Mouse (Mus musculus): ENCODE data around the gene Hsd17b11. TPM values are rescaled to one million over a fixed set of nuclear protein-coding genes. Genes with fewer than 3 reads are reported as not detected.

Gene Hsd17b11
- polyA plus RNA-seq, 1 experiment from 2014 or later: 2.6 TPM

GRCm38 (mm10) chr5:104023289-104024020 is 1.7 kb upstream of the Hsd17b11 start:
- H3K27ac ChIP-seq (ENCODE audit: low read length): no peak overlapping the region
- H3K4me3 ChIP-seq (ENCODE audit: low read depth, low read length): no peak overlapping the region
- ATAC-seq: no peak
- 0 out of 2 replicates have a peak, but pooled peaks cover 4% of the 10 kb centered on the region for H3K27me3 ChIP-seq (ENCODE audit: control insufficient read depth, insufficient read depth, low read depth, low read length)
- H3K9ac ChIP-seq (ENCODE audit: low read depth, low read length): no peak overlapping the region
- no peaks in the 10 kb centered on the region for H3K36me3 ChIP-seq (ENCODE audit: control insufficient read depth, insufficient read depth, low read length)
- H3K9me3 ChIP-seq (replicated peaks; ENCODE audit: control insufficient read depth, low read length, poor library complexity, severe bottlenecking): no peaks in the 10 kb centered on the region
- peaks cover 6% of the 10 kb centered on the region; the same call in 1 of the 2 replicates for H3K4me1 ChIP-seq (ENCODE audit: control insufficient read depth, insufficient read depth, low read length)
- WGBS: 70% methylated on average over 8 of the region's 8 CpGs
- no peak overlapping the region for H3K4me2 ChIP-seq (ENCODE audit: low read length)

GRCm38 (mm10) chr5:104022558-104022957 is 839 bp upstream of the Hsd17b11 start:
- Histone ChIP-seq H3K4me1 (ENCODE audit: control insufficient read depth, insufficient read depth, low read length) (peaks cover 6% of the 10 kb centered on the region; the same call in 1 of the 2 replicates), H3K27ac (ENCODE audit: low read length) (no peak overlapping the region), H3K9me3 (replicated peaks; ENCODE audit: control insufficient read depth, low read length, poor library complexity, severe bottlenecking) (no peaks in the 10 kb centered on the region), H3K9ac (ENCODE audit: low read depth, low read length) (no peak overlapping the region), H3K4me3 (ENCODE audit: low read depth, low read length) (peak overlapping the region; percentile 47), H3K4me2 (ENCODE audit: low read length) (peak overlapping the region; percentile 80), H3K36me3 (ENCODE audit: control insufficient read depth, insufficient read depth, low read length) (no peaks in the 10 kb centered on the region), H3K27me3 (ENCODE audit: control insufficient read depth, insufficient read depth, low read depth, low read length) (0 out of 2 replicates have a peak, but pooled peaks cover 4% of the 10 kb centered on the region)
- 0 out of 2 replicates have a peak, but pooled peaks have one; percentile 6 for ATAC-seq
- 34% methylated on average over 5 of the region's 5 CpGs for WGBS

GRCm38 (mm10) chr5:104011419-104011818 is 10.3 kb downstream of the Hsd17b11 start:
- Histone ChIP-seq H3K9ac (ENCODE audit: low read depth, low read length) (no peak overlapping the region), H3K4me3 (ENCODE audit: low read depth, low read length) (no peak overlapping the region), H3K4me2 (ENCODE audit: low read length) (no peak overlapping the region), H3K36me3 (ENCODE audit: control insufficient read depth, insufficient read depth, low read length) (no peaks in the 10 kb centered on the region), H3K27me3 (ENCODE audit: control insufficient read depth, insufficient read depth, low read depth, low read length) (no peaks in the 10 kb centered on the region), H3K9me3 (replicated peaks; ENCODE audit: control insufficient read depth, low read length, poor library complexity, severe bottlenecking) (no peaks in the 10 kb centered on the region), H3K4me1 (ENCODE audit: control insufficient read depth, insufficient read depth, low read length) (no peaks in the 10 kb centered on the region), H3K27ac (ENCODE audit: low read length) (no peak overlapping the region)
- no peak for ATAC-seq

GRCm38 (mm10) chr5:104010261-104010660 is 11.5 kb downstream of the Hsd17b11 start:
- Histone ChIP-seq H3K36me3 (ENCODE audit: control insufficient read depth, insufficient read depth, low read length) (no peaks in the 10 kb centered on the region), H3K4me1 (ENCODE audit: control insufficient read depth, insufficient read depth, low read length) (no peaks in the 10 kb centered on the region), H3K4me2 (ENCODE audit: low read length) (no peak overlapping the region), H3K4me3 (ENCODE audit: low read depth, low read length) (no peak overlapping the region), H3K9me3 (replicated peaks; ENCODE audit: control insufficient read depth, low read length, poor library complexity, severe bottlenecking) (no peaks in the 10 kb centered on the region), H3K9ac (ENCODE audit: low read depth, low read length) (no peak overlapping the region), H3K27me3 (ENCODE audit: control insufficient read depth, insufficient read depth, low read depth, low read length) (no peaks in the 10 kb centered on the region), H3K27ac (ENCODE audit: low read length) (no peak overlapping the region)
- 95% methylated on average over 7 of the region's 7 CpGs for WGBS
- no peak for ATAC-seq

GRCm38 (mm10) chr5:104009421-104009820 is 12.3 kb downstream of the Hsd17b11 start:
- no peak for ATAC-seq
- H3K4me1 ChIP-seq (ENCODE audit: control insufficient read depth, insufficient read depth, low read length): no peaks in the 10 kb centered on the region
- no peak overlapping the region for H3K27ac ChIP-seq (ENCODE audit: low read length)
- WGBS: 92% methylated on average over 3 of the region's 3 CpGs
- H3K9me3 ChIP-seq (replicated peaks; ENCODE audit: control insufficient read depth, low read length, poor library complexity, severe bottlenecking): no peaks in the 10 kb centered on the region
- no peaks in the 10 kb centered on the region for H3K36me3 ChIP-seq (ENCODE audit: control insufficient read depth, insufficient read depth, low read length)
- H3K9ac ChIP-seq (ENCODE audit: low read depth, low read length): no peak overlapping the region
- H3K4me2 ChIP-seq (ENCODE audit: low read length): no peak overlapping the region
- no peaks in the 10 kb centered on the region for H3K27me3 ChIP-seq (ENCODE audit: control insufficient read depth, insufficient read depth, low read depth, low read length)
- no peak overlapping the region for H3K4me3 ChIP-seq (ENCODE audit: low read depth, low read length)

GRCm38 (mm10) chr5:104007801-104008200 is 13.9 kb downstream of the Hsd17b11 start:
- Histone ChIP-seq H3K4me1 (ENCODE audit: control insufficient read depth, insufficient read depth, low read length) (peaks cover 5% of the 10 kb centered on the region), H3K4me2 (ENCODE audit: low read length) (no peak overlapping the region), H3K36me3 (ENCODE audit: control insufficient read depth, insufficient read depth, low read length) (no peaks in the 10 kb centered on the region), H3K9ac (ENCODE audit: low read depth, low read length) (no peak overlapping the region), H3K4me3 (ENCODE audit: low read depth, low read length) (no peak overlapping the region), H3K9me3 (replicated peaks; ENCODE audit: control insufficient read depth, low read length, poor library complexity, severe bottlenecking) (no peaks in the 10 kb centered on the region), H3K27ac (ENCODE audit: low read length) (no peak overlapping the region), H3K27me3 (ENCODE audit: control insufficient read depth, insufficient read depth, low read depth, low read length) (no peaks in the 10 kb centered on the region)
- 71% methylated on average over 5 of the region's 5 CpGs for WGBS
- no peak for ATAC-seq

- Histone ChIP-seq H3K4me1 (ENCODE audit: control insufficient read depth, insufficient read depth, low read length) (peaks cover 11% of the 10 kb centered on the region), H3K36me3 (ENCODE audit: control insufficient read depth, insufficient read depth, low read length) (no peaks in the 10 kb centered on the region), H3K9ac (ENCODE audit: low read depth, low read length) (no peak overlapping the region), H3K4me2 (ENCODE audit: low read length) (no peak overlapping the region), H3K9me3 (replicated peaks; ENCODE audit: control insufficient read depth, low read length, poor library complexity, severe bottlenecking) (no peaks in the 10 kb centered on the region), H3K4me3 (ENCODE audit: low read depth, low read length) (no peak overlapping the region), H3K27me3 (ENCODE audit: control insufficient read depth, insufficient read depth, low read depth, low read length) (no peaks in the 10 kb centered on the region), H3K27ac (ENCODE audit: low read length) (no peak overlapping the region)
- WGBS: 77% methylated on average over 3 of the region's 3 CpGs
- ATAC-seq: no peak
Measured at GRCm38 (mm10) chr5:104006811-104007210, 14.9 kb downstream of the Hsd17b11 start.

- H3K27me3 ChIP-seq (ENCODE audit: control insufficient read depth, insufficient read depth, low read depth, low read length): no peaks in the 10 kb centered on the region
- WGBS: 88% methylated on average over 2 of the region's 2 CpGs
- H3K9me3 ChIP-seq (replicated peaks; ENCODE audit: control insufficient read depth, low read length, poor library complexity, severe bottlenecking): no peaks in the 10 kb centered on the region
- H3K4me3 ChIP-seq (ENCODE audit: low read depth, low read length): no peak overlapping the region
- H3K36me3 ChIP-seq (ENCODE audit: control insufficient read depth, insufficient read depth, low read length): no peaks in the 10 kb centered on the region
- H3K27ac ChIP-seq (ENCODE audit: low read length): no peak overlapping the region
- H3K9ac ChIP-seq (ENCODE audit: low read depth, low read length): no peak overlapping the region
- peaks cover 11% of the 10 kb centered on the region for H3K4me1 ChIP-seq (ENCODE audit: control insufficient read depth, insufficient read depth, low read length)
- ATAC-seq: no peak
- H3K4me2 ChIP-seq (ENCODE audit: low read length): no peak overlapping the region
Measured at GRCm38 (mm10) chr5:104003955-104004354, 17.8 kb downstream of the Hsd17b11 start.

GRCm38 (mm10) chr5:104003256-104003931 is 18.3 kb downstream of the Hsd17b11 start:
- WGBS: 48% methylated on average over 15 of the region's 15 CpGs
- no peaks in the 10 kb centered on the region for H3K27me3 ChIP-seq (ENCODE audit: control insufficient read depth, insufficient read depth, low read depth, low read length)
- no peaks in the 10 kb centered on the region for H3K36me3 ChIP-seq (ENCODE audit: control insufficient read depth, insufficient read depth, low read length)
- peaks cover 11% of the 10 kb centered on the region for H3K4me1 ChIP-seq (ENCODE audit: control insufficient read depth, insufficient read depth, low read length)
- peak overlapping the region; percentile 52 for H3K4me2 ChIP-seq (ENCODE audit: low read length)
- no peaks in the 10 kb centered on the region for H3K9me3 ChIP-seq (replicated peaks; ENCODE audit: control insufficient read depth, low read length, poor library complexity, severe bottlenecking)
- H3K27ac ChIP-seq (ENCODE audit: low read length): no peak overlapping the region
- peak overlapping the region; percentile 54 for H3K9ac ChIP-seq (ENCODE audit: low read depth, low read length)
- no peak for ATAC-seq
- H3K4me3 ChIP-seq (ENCODE audit: low read depth, low read length): peak overlapping the region; percentile 24

All from midbrain, embryonic 16.5 days (tissue).